Mouse (Mus musculus) brain, embryonic 14.5 days (tissue): Measurements from ENCODE around the gene Cflar.

Experiments
- CTCF ChIP-seq: fragments of 200-500 bp; IDR thresholded peaks from 2 replicates; pipeline ENCODE4 v1.5.1; 2012; ENCODE audit warnings: inconsistent platforms, mild to moderate bottlenecking, moderate library complexity, borderline replicate concordance; ENCODE audit not compliant: insufficient read depth, insufficient read length; ENCODE audit errors: extremely low read depth
- POLR2A ChIP-seq: fragments of 200-500 bp; IDR thresholded peaks from 2 replicates; pipeline ENCODE4 v1.6.1; 2012; ENCODE audit warnings: mild to moderate bottlenecking, inconsistent platforms, borderline replicate concordance; ENCODE audit not compliant: poor library complexity, insufficient read depth, insufficient read length, severe bottlenecking; ENCODE audit errors: extremely low read depth

DNA sequence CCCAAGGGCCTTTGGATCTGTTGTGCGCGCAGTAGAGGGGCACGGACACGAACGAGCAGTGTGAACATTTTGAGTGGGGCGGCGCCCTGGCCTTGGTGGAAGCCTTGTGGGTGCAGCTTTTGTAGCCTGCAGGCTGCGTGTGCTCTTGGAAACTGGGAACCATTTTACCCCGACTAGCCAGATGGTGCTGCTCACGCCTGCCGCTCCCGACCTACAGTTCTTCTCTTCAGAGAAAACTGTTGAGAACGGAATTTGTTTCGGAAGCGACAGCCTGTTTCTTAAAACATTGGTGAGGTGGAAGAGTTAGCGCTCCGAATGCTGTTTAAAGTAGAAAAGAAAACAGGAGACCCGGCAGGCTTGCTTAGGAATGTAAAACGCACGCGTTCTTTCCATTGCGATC, 25.7 kb downstream of the Cflar start:
- no peak for TF ChIP-seq POLR2A
- no peak for TF ChIP-seq CTCF
